Mouse (Mus musculus) cerebellum, postnatal 10 days (tissue): ENCODE results near the gene Strn3.

Experiments
- DNase-seq, 2 experiments: peaks; one replicate each; pipeline ENCODE4 v3.0.0; 2021; ENCODE audit warnings: mixed read lengths in 2 of 2

Strn3 gene

DNA sequence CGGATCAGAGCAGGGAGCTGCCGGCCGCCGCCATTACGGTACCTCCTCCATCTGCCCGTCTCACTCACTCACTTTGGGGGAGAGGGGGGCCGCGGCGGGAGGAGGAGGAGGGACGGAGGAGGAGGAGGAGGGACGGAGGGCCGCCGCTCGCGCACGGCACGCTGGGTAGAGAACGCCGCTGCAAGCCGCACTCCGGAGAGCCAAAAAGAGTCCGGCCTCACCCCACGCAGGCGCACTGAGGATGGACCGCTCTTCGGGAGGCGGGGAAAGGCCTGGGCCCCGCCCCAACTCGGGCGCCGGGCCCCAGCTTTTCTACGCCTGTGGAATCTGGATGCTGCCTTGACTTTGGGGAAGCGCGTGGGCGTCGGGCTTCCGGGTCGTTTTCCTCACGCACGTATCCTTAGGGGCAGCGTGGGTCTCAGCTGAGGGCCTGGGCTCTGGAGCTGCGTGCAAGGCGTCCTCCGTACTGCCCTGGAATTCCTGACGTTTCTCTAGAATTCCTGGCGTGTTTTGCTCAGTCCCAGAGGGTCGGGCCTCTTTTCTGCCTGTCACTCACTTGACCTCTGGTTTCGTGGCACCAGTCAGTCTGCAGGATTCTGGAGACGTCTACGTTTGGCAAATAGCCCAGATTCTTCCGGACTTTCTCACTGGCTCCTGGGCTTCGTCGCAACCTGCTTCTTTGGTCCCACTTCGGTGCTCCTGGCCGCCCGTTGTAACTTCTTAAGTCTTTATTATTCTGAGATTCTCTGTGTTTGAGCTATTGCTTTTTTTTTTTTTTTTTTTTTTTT, at the start of gene Strn3:
Strn3 (minus strand) TSS at position 53 of the 788 bp plus-strand sequence.
- DNase-seq = peak; percentile 95 to 98

DNA sequence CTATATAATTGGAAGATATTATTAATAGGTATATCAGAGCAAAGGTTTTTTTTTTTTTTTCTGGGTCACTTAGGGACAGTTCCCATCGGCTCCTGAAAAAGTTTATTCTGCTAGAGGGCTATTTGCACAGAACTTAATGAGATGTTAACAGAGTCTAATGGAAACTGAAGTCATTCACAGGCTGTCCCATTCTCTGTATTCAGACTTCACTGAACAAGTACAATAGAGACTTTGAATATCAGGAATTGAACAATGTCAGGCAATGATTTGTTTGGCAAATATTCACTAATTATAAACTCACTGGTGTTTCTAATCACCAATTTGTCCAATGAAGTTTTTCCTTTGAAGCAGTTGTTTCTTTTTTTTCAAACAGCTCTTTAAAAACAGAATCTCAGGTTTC, 45.1 kb upstream of the Strn3 start:
- no peak for DNase-seq

DNA sequence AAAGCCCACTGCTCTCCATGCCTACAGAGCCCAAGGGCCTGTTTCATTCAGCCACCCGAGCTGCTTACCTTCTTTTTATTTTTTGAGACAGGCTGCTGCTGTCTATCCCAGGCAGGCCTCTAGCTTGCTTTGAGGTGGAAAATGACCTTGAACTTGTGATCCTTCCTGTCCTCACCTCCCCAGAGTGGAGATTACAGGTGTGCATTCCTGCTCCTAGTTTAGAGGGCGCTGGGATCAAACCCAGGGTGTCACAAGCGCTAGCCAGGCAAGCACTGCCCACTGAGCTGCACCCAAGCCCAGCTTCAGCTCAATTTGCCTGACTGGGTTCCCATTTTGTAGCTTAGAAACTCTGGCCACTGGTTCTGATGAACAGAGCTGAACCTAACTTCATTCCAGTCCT, 44.7 kb upstream of the Strn3 start:
- no peak for DNase-seq

DNA sequence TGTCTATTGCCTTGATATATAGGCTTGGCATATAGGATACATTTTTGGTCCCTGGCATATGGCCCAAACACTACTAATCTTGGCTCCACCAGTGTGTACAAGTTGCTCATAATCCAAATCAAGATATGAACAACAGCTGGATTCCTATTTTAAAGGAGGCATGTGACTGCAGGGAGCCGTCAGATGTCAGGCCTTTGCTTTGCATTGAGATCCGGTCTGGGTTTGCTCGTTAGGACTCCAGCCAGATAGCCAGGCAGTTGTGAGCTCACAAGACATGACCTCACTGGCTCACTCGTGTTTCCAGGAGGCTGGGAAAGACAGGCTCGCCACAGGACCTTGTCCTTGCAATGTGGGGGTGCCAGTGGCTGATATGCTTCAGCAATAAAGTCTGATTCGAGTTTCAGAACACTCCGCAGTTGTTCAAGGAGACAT, 44.2 kb upstream of the Strn3 start:
- no peak for DNase-seq

DNA sequence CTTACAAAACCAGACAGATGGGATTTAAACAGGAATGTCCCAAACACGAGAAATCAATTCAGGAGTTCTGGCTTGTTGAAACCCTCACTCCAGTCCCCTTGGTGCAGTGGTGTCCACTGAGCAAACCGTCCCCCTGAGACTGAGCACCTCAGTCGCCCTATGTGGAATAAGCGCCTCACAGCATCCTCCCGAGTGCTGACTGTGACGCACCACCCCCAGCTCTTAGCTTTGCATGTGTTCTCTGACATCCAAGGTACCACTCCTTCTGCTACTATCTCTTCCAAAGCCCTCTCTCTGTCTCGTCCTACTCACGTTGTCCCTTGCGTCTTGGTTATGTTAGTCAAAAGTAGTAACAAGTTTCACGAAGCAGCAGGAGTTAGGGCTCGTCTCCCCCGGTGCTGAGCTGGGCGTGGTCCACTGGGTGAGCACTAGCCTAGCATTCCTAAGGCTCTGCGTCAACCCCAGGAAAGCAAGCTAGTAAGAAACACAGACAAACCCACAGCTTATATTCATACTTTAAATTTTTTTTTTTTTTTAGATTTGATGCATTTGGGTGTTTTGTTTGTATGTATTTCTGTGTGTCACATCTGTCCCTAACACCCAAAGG, 43.0 kb upstream of the Strn3 start:
- DNase-seq = no peak

DNA sequence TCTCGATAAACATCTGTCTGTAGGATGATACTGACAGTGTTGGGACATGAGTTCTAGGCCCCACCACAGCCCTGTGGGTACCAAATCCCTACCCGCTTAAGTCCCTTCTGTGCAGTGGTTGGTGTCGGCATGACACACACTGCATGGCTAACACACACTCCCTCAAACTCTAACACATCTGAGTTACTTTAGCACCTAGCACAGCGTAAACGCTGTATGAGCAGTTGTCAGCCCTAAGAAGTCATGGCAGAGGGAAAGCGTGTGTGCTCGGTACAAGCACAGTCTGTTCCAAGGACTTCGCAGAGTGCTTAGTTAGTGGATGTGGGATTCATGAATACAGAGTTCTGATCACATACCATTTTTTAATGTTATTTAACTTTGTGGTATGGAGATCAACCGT, 38.1 kb upstream of the Strn3 start:
- no peak for DNase-seq

DNA sequence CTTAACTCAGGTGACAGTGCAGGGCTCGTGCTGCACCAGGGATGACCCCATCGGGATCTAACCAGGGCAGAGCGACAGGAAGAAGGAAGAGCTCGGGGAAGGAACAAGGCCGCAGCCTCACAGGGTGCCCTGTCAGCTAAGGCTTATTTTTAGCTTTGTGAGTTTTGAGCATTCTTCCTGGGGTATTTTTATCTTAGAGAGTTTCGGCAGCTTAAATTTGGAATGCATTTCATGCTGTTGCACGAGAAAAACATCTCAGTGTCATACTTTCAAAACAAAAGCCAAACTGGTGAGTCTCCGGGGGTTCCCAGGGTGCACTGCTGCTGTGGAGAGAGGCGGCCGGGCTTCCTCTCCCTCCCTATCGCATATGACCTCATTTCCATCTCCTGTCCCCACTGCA, 37.4 kb upstream of the Strn3 start:
- DNase-seq = no peak

DNA sequence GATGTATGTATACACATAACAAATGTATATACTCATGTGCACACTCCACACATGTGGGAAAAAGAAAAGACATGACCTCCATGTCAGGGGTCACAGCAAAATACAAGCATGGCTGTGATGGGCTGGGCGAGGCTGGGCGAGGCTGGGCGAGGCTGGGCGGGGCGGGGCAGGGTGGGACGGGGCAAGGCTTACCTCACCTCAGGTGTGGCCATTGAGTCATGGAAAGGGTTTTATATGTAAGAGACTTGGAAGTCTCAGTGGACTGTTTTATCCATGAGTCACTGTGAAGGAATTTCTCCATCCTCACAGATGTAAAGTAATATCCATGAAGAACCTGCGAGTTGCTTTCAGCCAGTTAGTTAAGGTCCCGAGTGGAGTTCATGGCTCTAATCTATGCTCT, 30.1 kb upstream of the Strn3 start:
- DNase-seq = no peak

DNA sequence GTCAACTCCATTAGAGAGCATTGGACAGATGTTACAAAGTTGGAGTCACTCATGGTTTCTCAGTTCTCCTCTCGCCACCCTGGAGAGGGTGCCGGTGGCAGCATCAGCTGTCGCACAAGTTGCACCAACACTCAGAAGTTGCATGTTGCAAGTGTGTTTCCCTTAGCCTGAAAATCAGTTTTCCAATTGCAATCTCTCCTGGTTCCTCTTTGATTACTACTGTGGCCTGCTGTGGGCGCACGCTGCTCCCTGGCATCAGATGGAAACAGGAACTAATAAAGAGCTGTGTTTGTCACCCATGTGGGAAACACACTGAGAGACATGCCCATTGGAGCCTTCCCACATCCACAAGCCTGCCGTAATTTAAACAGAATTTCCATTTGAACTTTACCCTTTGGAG, 26.9 kb upstream of the Strn3 start:
- DNase-seq = no peak

DNA sequence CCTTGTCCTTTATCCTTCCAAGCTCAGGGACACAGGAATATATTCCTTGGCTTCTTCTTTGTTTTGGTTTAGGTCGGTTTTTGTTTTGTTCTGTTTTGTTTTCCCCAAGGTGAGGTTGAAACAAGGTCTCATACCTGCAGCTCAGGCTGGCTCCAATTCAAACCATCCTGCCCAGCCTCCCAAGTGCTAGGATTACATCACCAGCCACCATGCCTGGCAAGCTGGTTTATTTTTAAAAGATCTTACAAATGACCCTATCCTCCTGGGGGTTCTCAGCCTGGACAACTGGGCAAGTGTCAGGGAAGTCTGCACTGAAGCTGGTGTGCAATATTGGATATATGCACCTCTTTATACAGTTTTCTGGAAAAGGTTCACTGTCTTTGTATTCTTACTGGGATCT, 21.0 kb upstream of the Strn3 start:
- no peak for DNase-seq

DNA sequence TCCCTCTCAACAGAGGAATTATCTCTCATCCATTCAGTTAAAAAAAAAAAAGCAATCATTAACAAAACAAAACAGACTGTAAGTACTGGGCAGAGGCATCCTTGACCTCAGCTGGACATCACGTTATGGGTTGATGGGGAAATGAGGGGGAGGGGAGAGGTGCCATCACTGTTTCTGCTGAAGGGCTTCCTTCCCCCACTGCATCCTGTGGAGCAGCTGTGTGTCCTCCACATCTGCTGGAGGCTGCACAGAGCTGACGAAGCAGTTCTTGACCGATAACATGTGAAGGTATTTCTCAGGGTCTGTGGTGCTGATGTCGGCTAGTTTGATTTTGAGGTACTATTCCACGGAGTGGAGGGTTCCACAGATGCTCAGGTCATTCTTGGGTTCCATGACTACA, 18.5 kb upstream of the Strn3 start:
- DNase-seq = no peak

DNA sequence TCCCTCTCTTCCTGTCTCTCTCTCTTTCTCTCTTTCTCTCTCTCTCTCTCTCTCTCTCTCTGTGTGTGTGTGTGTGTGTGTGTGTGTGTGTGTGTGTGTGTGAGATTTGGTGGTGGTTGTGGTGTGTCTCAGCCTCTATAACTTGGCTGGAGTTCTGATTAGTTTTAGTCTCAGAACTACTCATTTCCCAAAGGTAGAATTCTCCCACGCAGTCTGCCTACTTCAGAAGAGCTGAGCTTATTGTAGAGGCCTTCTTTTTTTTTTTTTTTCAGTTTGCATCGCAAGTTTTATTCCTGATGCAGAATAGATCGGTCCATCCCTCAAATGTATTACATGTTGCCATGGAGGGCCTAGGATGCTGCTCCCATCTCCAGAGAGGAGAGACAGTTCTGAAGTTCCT, 18.0 kb upstream of the Strn3 start:
- no peak for DNase-seq

DNA sequence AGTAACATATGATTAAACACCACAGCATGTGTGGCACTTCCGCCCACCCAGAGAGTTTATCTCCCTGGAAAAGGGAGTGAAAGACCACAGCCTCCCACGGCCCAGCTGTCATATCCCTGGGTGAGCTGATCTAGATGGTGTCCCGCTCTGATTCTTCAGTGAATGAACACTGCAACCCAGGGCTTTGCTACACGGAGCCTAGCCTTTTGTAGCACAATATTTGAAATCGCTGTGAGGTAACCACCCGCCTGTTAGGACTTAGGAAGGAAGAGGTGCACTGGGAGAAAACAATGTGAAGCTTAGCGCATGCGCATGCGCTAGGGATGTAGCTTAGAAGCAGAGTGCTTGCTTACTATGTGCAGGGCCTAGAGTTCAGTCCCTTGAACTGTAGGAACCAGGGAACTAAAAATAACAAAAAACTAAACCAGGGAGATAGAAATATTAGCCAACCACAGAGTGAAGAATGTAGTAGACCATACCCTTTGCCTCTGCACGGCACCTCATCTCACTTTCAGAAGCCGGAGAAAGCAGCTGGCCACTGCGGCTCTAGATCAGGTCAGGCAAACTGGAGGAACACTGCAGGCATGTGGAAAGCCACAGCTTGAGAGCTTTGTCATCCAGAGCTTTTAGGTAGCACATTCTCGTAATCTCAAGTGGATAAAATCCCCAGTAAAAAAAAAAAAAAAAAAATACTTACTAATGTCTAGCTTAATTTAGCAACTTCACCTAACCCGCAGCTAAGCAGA, 17.4 kb upstream of the Strn3 start:
- no peak for DNase-seq

DNA sequence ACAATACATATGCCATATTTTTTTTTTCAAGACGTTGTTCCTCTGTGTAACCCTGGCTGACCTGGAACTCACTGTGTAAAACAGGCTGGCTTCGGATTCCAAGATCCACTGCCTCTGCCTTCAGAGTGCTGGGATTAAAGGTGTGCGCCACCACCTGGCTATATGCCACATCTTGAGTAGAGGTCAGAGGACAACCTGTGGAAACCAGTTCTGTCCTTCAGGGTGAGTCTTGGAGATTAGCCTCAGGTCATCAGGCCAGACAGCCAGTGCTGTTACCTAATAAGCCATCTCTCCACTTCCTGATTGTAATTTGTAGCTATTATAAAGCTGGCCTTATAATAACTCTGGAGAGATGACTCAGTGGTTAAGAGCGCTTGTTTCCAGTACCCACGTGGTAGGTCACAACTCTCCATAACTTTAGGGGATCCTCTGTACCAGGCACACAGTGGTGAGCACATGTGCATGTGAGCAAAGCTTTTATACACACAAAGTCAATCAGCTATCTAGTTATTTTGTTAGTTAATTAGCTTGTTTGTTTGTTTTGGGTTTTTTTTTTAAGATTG, 15.1 kb upstream of the Strn3 start:
- no peak for DNase-seq

DNA sequence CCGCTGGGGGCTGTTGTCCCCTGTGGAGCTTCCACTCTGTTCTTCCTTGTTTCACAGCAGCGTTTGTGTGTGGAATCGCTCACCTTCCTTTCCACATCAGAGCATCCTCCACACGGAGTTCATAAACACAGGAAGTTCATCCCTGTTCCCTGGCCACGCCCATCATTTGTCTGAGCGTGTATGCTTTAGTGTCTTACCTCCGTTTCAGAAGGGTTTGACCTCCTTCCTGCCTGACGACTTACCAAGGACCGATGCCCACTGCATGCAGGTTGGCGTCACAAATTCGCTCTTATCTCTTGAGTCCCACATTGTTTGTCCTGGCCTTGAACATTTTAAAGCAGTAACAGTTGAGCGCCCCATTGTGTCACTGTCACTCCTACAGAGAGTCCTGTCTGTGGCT, 14.1 kb upstream of the Strn3 start:
- DNase-seq = no peak

DNA sequence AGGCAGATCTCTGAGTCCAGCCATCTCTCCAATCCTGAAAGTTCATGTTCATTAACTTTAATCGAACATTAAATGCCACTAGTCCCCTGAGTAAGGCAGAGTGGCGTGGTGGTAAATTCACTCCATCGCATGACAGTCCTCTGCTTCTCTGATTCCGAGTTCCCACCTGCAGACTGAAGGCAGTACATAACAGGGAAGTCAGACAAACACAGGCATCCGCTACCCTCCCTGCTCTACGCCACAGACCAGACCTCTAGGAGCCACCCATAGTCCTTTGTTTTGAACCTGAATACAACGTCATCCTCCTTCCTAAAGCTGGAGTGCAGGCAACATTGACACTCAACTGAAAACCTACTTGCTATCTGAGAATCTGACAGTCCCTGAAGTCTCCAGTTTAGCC, 12.9 kb upstream of the Strn3 start:
- no peak for DNase-seq

DNA sequence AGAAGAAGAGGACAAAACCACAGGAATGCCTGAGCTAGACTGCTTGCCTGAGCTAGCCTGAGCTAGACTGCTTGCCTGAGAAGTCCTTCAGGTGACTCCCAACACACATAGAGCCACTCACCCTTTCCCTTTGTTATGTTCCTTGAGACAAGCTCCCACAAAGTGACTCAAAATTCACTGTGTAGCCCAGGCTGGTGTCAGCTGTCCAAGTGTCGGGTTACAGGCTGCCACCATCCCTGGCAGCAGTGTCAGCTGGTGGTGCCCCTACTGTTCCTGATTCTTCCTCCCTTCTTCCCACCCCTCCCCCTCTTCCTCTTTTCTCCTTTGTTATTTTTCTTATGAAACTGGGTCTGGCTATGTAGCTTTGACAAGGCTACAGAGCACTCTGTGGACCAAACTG, 12.2 kb upstream of the Strn3 start:
- DNase-seq = peak in 1 of 2 experiments; percentile 14

DNA sequence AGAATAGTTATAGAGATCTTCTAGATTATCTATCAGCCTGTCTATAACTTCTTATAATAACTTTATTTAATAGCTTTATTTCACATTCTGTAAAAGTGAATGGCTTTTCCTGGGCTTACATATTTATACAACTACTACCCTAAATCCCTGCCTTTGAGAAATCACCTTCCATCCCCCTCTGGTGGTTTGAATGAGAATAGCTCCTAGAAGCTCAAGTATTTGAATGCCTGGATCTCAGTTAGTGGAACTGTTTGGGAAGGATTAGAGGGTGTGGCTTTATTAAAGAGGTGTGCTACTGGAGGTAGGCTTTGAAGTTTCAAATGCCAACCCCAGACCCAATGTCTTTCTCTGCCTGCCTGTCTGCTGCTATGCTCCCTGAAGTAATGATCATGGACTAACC, 10.0 kb upstream of the Strn3 start:
- no peak for DNase-seq

DNA sequence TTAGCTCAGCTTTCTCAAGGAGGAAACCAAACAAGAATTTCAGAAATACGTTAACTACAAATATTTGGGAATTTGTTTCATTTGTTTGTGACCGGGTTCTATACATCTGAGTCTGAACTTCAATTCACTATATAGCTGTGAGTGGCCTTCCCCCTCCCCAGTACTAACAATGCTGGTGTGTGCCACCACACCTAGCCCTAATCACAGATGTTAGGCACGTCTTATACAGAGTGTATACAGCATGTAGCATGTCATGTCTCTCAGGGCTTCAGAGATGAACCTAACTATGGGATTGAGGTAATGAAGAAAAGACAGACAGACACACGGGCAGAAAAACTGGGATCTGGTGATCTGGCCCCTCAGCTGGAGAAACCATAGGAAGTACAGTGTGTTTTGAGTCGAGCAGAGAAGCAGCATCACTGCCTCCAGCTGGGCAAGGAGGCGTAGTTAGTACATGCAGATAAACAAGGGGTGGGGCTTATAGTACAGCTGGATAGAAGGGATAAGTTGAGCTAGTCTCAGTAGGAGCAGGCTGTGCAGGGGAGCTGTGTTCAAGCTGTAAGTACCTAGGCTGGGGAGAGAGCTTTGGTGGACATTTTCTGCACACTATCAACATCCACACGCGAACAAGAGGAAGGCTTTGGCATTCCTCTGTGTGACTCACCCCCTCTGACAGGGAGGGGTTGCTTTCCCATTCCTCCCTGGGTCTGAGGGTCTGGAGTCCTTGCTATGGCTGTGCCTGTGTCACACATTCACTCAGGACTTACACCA, 8.1 kb upstream of the Strn3 start:
- no peak for DNase-seq

DNA sequence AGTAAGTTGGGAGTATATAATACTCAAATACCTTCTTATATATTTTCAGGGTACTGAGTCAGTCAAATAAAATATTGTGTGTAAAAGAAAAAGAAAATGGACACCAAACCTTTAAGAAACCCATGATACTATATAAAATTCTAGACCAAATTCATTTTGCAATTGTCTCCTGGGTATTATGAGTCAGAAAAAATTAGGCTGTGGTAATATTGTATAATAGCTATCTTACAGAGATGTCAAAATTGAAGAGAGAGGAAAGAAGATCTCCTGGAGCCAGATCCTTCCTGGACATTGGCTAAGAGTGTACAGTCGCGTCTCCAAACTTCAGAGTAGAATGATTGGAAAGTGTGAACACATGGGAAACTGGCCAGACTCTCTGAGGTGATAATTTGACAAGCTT, 4.5 kb upstream of the Strn3 start:
- DNase-seq = no peak

DNA sequence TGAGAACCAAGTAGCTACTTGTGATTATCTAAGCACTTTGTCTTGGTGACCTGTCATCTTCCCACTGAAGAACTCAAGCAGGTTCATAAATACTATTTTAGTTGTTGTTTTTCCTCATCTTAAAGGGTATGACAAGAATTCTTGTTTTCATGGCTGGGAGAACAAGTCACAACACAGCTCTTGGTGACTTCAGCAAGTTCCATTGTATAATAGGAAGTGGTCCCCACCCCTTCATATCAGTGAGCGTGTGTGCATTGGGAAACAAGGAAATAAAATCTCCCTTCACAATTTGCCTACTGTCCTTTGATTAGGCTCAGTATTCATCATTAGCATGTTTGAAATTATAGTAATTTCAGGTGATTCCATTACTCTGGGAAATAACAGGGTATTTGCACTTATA, 3.3 kb upstream of the Strn3 start:
- no peak for DNase-seq

DNA sequence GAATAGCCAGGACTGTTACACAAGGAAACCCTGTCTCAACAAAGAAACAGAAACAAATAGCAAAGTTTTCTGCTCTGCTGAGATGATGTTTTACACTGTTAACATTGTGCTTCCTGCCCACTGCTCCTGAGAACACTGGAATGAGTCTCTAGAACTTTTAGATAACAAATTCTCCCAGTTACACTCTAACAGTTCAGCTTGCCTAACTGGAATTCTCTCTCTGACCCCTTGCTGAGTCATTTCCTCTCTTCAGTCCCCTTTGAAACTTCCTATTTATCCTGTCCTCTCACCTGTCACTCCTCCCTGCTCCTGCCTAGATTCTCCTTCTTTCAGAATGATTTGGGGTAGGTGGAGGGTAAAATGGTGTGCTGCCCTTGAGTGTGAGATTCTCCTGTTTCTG, 2.4 kb upstream of the Strn3 start:
- no peak for DNase-seq

DNA sequence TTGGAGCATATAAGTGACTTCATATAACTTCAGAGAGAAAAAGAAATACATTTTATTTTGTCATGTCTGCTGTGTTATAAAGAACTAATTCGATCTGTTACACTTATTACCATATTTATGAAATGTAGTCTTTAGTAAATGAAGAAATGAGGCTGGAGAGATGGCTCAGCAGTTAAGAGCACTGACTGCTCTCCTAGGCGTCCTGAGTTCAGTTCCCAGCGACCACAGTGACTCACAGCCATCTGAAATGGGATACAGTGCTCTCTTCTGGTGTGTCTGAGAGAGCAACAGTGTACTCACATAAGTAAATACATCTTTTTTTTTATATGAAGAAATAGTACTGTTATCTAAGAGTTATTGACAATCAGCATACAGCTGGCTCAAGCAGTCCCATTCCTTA, 1.7 kb upstream of the Strn3 start:
- no peak for DNase-seq
